Mouse (Mus musculus): ENCODE data around the gene Ppih.
"Not testable (repeated sequence)": the region's sequence is repeated elsewhere in the genome, so short reads cannot be mapped to it uniquely, and the experiment has no call there.

The Ppih gene

DNA sequence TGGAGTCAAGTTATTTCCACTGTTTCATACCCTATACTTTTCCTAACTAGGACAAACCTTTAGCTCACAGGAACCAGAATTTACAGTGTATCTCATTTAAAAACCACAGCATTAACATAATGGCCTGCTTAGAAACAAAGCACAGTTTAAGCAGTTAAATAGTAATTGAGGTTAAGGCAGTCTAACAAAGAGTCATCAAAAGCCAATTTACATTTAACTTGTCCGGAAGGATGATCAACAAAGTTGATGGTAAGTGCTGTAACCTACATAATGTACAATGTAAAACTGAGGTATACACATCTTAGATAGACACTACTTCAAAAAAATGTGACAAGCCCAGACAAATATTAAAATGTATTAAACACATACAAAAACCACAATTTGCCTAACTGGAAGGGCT is 28.4 kb downstream of the Ppih start:
- no peak for DNase-seq (ENCODE audit: low read depth, low spot score)

DNA sequence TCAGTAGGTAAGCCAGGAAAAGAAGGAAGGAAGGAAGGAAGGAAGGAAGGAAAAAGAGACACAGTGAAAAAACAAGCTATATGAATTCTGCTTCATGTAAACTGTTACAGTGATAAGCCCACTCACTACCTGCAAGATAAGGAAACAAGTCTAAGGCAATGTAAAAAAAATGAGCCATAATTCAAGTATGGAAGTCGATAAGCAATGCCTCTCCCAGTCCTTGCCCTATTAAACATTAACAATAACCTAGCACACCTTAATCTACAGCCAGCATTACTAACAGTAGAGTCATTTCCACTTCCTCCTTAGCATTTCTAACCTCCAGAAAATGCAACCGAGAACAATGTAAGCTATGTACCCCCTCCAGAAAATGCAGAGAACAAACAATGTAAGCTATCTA is 35.0 kb downstream of the Ppih start:
- no peak for DNase-seq (ENCODE audit: low read depth, low spot score)

DNA sequence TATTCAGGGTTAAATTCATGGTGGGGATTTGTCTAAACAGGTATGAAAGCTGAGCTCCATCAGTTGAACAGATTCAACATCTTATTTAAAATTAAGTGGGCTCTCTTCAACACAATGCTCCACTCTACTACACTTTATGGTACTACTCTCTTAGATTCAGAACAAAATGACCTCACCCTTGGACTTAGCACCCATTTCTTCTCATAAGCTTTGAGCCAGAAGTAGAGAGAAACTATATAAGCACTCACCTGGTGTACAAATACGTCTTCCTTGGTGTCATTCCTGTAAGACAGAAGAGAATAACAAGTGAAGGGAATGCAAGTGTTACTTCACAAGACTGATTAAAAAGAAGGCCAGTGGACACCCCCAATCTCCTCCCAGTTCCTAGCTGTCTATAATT is 35.5 kb downstream of the Ppih start:
- no peak for DNase-seq (ENCODE audit: low read depth, low spot score)

DNA sequence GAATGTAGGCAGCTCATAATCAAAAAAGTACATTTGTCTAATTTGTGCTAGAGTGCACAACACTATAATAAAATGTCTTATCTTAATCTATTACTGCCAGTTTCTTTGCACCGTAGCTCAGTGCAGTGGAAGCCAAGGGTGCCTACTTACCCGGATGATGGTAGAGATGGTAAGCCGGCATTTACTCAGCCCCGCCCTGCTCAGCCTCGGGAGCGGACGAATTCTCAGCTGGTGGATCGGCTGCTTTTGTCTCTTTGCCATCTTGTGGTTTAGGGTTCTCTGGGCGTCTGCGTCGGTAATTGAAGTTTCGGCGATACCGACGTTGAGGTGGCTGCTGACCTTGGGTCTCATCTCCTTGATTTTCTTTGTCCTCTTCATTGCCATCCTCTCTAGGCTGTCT is 41.6 kb downstream of the Ppih start:
- DNase-seq (ENCODE audit: low read depth, low spot score) = not testable (repeated sequence)

DNA sequence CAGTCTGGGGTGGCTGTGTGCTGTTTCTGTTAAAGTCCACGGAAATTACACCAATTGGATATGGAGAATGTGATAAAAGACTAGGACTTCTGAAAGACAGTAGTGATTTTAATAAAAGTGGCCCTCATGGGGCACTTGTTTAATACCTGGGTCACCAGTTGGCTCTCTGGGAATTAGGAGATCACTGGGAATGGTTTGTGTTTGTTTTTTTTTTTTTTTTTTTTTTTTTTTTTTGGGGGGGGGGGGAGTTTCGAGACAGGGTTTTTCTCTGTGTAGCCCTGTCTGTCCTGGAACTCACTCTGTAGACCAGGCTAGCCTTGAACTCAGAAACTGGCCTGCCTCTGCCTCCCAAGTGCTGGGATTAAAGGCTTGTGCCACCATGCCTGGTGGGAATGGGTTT is 44.6 kb downstream of the Ppih start:
- no peak for DNase-seq (ENCODE audit: low read depth, low spot score)

- no peak for DNase-seq (ENCODE audit: low read depth, low spot score)
Measured at GRCm38 (mm10) chr4:119275226-119275625, 45.1 kb downstream of the Ppih start.

DNA sequence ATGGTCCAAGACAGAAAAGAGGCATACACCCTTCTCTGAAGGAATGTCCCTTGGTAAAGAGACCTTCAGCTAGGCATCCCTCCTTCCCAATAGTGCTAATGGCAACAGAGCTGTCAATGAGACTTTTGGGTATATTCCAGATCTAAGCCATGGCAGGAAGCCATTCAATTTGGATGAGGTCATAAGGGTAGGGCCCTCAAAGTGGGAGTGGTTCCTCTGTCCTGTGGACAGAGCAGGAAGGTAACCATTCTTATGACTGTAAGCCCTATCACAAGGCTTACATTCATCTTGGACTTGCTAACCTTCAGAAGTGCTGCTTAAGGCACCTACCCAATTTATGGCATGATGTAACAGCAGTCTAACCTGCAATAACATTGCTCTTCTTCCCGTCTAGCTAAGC is 45.7 kb downstream of the Ppih start:
- DNase-seq (ENCODE audit: low read depth, low spot score) = no peak

DNA sequence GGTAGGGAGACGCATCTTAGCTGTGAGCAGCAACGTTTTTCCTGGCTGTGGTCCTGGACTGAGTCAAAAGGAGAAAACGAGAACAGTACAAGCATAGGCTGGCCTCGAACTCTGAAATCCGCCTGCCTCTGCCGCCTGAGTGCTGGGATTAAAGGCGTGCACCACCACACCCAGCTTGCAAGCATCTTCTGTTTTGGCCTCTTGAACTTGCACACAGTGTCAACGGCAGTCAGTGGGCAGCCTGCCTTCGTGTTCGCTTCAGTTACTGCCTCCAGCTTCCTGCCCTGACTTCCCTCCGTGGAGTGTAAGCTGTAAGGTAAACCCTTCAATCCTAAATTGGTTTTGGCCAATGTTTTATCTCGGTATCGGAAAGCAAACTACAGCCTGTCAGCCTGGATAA is 53.7 kb downstream of the Ppih start:
- no peak for DNase-seq (ENCODE audit: low read depth, low spot score)

DNA sequence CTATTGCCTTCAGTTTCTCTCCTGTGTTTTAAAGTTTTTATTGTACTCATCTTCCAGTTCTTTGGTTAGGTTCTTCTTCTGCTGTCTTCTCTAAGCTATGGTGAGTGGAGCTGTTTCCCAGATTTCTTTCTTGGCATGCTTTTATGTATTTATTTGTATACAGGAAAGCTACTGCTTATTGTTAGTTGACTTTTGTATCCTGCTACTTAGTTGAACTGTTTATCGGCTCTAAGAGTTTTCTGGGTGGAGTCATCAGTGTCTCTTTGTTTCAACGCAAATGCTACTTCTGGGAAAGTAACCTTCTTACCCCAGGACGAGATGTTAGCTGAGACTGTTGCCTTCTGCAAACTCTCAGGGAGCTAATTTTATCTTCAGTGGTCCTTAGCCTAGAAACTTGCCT is 56.9 kb downstream of the Ppih start:
- no peak for DNase-seq (ENCODE audit: low read depth, low spot score)

- DNase-seq (ENCODE audit: low read depth, low spot score) = no peak
Measured at GRCm38 (mm10) chr4:119262483-119262882, 57.9 kb downstream of the Ppih start.

GRCm38 (mm10) chr4:119261087-119261713 is 59.1 kb downstream of the Ppih start:
- DNase-seq (ENCODE audit: low read depth, low spot score) = no peak

- no peak for DNase-seq (ENCODE audit: low read depth, low spot score)
Measured at GRCm38 (mm10) chr4:119259344-119260254, 60.7 kb downstream of the Ppih start.

- no peak for DNase-seq (ENCODE audit: low read depth, low spot score)
Measured at GRCm38 (mm10) chr4:119257083-119257482, 63.3 kb downstream of the Ppih start.

DNA sequence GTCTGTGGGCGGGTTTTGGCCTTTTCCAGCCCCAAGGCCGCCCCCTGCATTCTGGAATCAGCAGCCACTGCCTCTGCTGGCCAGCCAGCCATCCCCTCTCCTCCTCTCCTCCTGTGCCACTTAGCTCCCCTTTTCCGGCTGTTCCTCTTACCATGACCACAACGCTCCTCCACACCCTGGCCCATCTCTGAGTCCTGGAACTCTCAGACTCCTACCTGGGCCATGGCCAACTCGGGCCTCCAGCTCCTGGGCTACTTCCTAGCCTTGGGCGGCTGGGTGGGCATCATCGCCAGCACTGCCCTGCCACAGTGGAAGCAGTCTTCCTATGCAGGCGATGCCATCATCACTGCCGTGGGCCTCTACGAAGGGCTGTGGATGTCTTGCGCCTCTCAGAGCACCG is 65.0 kb downstream of the Ppih start, which contains the start of gene Cldn19:
Gene Cldn19 (plus strand): TSS at position 64 of the 400 bp plus-strand sequence.
- no peak for DNase-seq (ENCODE audit: low read depth, low spot score)

DNA sequence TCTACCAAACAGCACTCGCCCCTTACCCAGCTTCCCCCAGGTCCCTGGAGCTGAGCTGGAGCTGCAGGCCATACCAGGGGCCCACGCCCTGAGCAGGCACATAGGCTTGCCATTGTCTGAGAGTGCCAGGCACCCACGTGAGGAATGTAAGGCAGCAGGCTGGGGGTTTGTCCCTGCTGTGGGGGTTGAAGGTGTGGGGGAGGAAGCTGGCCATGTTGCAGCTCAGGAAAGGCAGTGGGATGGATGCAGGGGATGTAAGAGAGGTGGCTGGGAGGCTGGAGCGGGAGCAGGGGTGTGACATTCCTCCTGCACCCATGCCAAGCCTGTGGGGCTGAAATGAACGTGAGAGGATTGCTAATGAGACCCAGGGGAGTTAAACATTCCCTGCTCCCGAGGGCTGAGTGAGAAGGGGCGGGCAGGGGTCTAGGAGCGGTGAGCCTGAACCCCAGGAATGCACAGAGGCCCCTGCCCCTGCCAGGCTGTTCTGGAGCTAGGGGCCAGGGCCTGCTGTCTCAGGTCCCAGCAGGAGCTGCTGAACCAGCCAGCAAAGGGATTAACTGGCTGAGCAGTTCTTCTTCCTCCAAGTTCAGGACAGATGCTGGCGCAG is 66.2 kb downstream of the Ppih start:
- DNase-seq (ENCODE audit: low read depth, low spot score) = no peak

GRCm38 (mm10) chr4:119252025-119252808 is 68.1 kb downstream of the Ppih start:
- DNase-seq (ENCODE audit: low read depth, low spot score) = no peak

Measured in c-Kit-negative CD71-positive TER-119-positive erythroid progenitor cells, embryonic 14.5 days (primary cell).